Mouse (Mus musculus): ENCODE measurements around the gene Eea1.

Eea1 gene

DNA sequence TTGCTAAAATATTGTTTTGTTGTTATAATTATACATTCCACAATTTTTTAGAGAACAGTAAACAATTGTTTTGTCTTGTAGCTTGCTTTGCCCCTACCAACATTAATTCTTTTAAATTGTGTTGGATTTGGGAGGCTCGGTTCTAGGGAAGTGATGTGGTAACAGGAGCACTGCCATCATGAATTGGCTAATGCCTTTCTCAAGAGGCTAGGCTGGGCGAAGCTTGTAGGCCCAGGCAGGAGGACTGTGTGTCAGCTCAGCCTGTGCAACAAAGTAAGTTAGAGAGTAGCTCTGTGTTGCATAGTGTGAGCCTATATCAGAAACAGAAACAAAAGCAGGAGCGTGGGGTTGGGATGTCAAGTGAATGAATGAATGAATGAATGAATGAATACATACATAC lies 9.0 kb downstream of the Eea1 start:
- DNase-seq (ENCODE audit: low spot score), result no peak

DNA sequence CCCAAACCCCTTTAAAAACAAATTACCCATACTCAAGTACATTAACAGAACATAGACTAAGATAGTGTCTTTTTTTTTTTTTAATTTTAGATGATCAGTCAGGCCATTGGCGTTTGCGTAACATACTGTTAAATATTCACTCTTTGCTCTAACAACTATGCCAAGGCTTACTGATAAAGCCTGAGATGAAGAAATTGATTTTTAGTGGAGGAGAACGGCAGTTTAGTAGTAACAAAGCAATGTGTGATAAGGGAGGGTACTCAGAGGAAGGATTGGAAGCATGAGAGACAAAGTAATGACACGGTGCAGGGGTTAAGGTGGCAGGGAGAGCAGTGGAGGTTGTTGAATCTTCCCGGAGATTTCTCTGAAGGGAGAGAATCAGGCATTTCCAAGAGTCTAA lies 9.7 kb downstream of the Eea1 start:
- DNase-seq (ENCODE audit: low spot score), result no peak

DNA sequence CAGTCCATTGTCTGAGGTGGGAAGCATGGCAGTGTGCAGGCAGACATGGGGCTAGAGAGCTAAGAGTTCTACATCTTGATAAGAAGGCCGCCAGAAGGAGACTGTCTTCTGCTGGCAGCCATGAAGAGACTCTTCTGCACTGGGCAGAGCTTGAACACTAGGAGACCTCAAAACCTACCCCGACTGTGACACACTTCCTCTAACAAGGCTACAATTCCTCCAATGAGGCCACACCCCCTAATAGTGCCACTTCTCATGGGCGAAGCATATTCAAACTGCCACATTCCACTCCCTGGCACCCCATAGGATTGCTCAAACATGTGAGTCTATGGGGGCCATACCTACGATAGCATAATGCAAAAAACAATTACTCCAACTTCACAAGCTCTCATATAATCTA lies 10.3 kb downstream of the Eea1 start:
- no peak for DNase-seq (ENCODE audit: low spot score)

DNA sequence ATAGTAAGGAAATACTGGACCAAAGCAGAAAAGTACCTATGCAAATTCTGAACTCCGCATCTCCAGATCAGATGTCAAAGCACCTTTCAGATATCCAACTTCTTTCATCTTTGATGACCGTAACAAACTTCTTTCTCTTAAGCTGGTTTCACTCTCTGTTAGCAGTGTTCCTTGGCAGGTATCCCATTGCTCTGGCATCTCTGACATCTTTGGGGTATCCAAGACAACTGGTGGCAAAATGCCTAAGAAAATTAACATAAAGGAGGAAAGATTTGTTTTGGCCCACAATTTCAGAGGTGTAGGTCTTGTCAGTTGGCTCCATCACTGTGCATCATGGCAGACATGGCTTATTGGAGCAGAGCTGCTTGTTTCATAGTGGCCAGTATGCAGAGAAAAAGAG lies 10.9 kb downstream of the Eea1 start:
- DNase-seq (ENCODE audit: low spot score), result no peak

DNA sequence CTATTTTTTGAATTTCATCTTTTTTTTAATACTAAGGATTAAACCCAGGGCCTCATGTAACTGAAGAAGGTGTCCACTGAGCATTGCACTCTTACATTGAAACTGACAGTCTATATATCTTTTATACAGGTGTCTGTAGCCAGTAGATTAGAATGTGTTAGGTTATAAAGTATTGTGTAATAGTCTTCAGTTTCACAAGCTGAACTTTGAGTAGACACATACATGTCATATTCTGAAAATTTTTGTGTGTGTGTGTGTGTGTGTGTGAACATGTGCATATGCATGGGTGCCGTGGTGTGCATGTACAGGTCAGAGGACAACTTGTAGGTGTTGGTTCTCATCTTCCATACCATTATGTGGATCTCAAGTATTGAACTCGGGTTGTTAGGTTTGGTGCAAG lies 16.2 kb downstream of the Eea1 start:
- DNase-seq (ENCODE audit: low spot score), result no peak

DNA sequence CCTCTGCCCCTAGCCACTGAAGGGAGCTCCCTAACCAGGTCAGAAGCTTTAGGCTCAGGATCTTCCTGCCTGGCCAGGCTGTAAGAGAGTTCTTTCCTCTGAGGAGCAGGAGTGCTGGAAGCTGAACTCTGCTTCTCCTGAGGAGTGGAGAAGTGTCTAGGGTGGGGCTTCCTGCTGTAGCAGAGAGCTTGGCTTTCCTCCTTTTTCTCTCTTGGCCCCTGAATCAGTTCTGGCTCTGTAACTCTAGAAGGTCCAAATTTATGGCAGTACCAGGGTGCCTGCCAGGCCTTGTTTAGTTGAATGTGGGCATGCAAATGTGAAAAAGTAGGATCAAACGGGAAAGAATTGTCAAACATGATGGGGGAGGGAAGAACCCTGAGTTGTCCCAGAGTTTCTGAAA lies 17.1 kb downstream of the Eea1 start:
- no peak for DNase-seq (ENCODE audit: low spot score)

DNA sequence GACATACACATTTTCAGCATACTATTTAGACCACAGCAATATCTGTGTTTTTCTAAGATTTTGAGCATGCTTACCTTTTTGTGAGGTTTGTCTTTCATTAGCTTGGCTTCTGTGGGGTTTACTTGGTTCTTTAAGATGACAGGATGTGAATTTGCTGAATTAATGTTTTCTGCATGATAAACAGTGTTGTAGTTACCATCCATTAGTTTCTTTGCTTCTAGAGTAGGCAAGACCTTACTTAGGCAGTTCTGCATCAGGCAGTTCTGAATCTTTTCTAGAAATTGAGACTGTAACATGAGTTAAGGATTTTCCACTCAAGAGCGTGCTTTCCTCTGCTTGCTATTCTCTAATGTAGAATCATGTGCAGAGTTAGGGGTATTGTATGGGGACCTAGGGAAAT lies 24.2 kb downstream of the Eea1 start:
- no peak for DNase-seq (ENCODE audit: low spot score)

DNA sequence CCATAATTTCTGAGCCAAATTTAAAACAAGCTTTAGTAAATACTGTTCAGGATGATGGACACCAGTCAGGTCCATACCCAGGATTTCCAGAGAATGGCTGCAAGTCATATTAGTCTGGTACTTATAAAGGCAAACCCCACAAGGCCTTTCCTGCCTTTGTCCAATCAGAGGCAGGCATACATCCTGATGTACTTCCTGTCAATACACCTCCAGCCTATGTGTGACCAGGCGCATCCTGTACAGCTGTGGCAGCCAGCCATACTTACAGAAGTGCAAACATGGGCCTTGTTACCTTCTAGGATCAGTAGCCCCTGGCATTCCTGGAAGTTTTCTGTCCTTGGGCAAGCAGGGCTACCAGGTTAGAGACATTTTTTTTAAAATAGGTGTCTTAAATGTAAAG lies 29.2 kb downstream of the Eea1 start:
- DNase-seq (ENCODE audit: low spot score), result no peak

DNA sequence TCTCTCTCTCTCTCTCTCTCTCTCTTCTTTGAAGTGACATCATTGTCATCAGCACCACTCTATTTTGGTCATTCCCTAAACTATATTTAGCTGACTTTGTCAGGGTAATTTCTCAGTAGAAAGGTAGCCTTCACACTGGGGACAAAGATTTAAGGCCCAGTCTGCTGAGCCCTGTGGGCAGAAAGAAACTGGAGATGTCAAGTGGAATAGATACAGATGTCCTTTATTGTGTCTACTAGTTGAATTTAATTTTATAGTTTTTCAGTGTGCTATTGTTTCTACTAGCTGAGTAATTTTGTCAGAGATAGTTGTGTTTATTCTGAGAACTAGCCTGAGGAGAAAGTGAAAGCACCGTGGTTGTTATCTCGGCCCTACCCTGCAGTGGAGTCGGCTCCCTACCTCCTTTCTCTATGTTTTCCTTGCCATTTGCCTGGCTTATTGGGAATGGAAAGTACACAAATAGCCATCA lies 30.3 kb downstream of the Eea1 start:
- DNase-seq (ENCODE audit: low spot score), result no peak

DNA sequence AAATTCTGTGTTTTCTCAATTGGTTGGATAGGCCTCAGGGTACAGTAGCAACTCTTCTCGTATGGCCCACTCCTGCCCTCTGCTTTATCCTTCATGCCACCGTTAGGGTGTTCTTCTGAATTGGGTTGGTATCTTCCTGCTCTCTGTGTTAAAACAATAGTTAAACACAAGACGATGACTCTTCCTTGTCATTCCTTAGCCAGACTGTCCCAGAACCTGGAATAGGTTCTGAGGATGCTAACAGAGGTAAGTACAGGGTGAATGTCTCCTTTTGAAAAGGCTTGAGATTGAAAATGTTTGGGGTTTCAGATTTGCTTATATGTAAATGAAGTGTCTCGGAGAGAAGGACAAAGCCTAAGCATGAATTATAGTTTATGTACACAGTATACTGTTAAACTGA lies 30.9 kb downstream of the Eea1 start:
- no peak for DNase-seq (ENCODE audit: low spot score)

DNA sequence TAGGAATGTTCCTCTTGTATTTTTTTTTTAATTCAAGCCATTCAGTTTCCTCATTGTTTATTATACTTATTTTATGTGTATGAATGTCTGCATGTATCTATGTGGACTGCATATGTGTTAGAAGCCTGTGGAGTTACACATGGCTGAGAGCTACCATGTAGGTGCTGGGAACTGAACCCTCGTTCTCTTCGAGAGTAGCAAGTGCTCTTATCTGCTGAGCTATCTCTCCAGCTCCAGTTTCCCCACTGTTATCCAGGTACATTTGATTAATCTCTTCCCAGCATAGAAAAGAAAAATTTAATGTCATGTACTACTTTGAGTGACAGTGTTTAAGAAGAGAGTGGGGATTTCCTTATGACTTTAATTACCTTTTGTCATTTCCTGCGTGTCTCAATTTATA lies 31.5 kb downstream of the Eea1 start:
- DNase-seq (ENCODE audit: low spot score), result no peak

DNA sequence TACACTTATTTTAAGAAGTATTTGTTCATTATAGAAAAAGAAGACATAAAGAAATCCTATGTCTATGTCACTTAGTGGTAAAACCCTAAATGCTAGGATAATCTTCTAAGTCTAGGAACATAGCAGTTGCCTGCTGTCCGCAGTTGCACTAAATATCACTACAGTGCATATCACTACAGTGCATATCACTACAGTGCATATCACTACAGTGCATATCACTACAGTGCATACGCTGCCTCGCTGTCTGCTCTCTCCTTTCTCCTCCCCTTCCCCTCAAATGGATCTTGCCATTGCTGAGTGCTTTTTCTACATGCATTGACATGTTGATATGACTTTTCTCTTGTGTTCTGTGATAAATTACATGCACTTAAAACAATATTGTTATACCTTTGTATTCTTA lies 34.0 kb downstream of the Eea1 start:
- DNase-seq (ENCODE audit: low spot score), result no peak

DNA sequence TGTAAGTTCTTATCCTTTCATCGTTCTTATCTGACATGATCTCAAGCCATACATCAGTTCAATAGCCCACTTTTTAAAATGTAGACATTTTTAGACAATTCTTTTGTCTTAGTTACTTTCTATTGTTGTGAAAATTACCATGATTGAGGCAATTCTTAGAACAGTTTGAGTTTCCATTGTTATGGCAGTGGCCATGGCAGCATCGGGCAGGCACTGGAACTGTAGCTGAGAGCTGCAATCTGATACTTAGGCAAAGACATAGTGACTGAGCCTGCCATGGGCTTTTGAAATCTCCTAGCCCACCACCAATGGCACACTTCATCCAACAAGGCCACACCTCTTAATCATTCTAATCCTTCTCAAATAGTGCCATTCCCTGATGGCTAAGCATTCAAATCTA lies 36.3 kb downstream of the Eea1 start:
- DNase-seq (ENCODE audit: low spot score), result no peak

DNA sequence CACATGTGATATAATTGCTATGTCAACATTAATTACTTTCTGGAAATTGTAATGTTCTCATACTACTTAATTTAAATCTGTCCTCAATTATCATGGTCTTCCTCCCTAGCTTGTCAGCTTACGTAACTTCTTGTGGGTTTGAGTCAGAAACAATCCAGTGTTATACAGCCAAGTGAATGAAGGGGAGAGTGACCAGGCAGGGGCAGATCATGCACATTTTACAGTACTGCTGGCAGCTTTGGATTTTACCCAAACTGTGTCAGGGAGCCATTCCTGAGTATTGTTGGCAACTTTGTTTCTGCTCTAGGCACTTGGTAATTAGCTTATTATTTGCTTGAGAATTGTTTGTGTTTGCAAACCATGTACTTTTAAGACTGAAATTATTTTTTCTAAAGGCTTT lies 49.3 kb downstream of the Eea1 start:
- DNase-seq (ENCODE audit: low spot score), result no peak

DNA sequence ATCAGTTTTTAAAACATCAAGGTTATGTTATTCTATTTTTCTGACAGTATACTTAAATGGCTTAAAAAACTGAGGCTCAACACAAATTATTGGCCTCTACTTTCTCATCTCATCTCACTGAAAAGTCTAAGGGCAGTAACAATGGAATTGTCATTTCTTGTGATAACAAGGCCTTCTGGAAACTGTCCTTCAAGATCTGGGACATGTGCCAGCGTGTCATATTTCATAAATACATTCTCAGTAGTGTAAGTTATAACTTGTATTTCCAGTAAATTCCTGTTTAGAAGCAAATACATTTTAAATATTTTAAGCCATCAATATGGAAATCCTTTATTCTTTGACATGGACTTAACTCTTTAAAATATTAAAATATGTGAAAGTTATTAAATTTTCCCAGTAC lies 50.7 kb downstream of the Eea1 start:
- no peak for DNase-seq (ENCODE audit: low spot score)

DNA sequence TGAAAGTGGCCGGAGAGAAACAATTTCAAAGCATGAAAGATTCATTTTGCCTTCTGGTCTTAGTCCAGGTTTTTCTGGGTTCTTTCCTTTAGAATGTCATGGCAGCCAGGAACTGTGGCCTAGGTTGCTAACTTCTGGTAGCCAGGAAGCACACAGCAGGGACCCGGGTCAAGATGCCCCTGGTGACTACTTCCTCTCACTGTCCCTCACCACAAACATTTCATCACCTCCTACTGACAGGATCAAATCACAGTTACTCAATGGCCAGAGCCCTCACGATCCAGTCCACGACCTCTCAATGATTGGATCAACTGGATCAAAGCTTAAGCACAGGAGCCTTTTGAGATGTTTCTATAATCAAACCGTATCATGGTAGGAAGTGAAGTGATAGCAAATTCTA lies 60.5 kb downstream of the Eea1 start:
- no peak for DNase-seq (ENCODE audit: low spot score)

DNA sequence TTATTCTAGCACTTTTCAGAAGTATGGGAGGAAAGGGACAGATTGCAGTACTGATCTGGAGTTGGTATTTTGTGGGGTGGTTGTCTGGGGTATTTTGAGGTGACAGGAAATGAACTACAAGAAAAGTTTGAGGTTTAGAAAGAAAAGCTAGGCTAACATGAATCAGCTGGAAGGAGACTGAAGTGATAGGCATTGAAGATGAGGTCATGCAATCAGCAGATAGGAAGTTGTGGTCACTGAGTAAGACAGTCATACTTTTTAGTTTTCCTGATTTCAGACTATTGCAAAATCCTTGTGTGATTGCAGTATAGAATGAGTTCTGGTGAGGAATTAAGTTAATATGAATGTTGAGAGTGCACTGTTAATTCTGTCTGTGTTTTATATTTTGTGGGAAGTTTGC lies 75.3 kb downstream of the Eea1 start:
- no peak for DNase-seq (ENCODE audit: low spot score)

DNA sequence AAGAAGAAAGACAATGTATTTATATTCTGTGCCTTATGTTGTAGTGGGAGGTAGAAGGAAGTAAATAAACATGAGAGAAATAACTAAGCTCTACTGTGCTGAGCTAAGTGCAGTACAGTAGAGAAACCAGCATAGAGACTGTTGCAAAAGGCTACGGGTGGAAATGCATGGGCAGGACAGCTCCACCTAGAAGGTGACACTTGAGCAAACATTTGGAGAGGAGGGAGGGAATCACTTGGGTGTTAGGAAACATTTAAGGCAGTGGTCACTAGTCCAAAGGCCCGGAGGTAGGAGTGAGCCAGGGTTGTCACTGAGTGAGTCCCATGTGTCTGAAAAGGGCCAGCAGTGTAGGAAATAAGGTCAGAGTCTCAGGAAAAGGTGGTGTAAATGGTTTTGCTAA lies 77.0 kb downstream of the Eea1 start:
- DNase-seq (ENCODE audit: low spot score), result no peak

DNA sequence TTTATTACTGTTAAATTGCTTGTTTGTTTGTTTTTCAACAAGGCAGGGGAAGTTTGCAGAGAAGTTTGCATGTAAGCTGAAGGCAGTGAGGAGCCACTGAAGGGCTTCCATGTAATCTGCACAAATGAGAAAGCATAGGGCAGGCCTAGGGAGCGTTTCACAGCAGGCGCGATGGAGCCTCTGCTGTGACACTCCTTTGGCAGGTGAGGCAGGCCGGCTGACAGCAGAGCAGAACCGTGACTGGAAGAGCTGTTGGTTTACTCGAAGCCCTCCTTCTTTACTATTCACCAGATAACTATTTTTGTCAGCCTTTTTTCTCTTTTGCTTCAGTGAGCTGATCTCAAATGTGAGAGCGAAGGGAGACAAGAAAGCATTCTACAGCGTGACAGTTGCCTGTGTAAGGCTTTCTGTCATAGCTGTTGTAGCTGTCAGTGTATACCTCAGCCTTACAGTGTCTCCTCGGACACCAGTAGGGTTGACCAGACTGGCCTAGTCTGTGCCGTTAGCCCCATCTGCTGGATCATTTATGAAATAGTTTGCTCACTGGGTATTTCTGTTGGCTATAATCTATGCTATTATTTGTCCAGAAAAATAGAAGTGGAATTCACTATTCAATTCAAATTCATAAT lies 93.0 kb downstream of the Eea1 start:
- peak; percentile 79 for DNase-seq (ENCODE audit: low spot score)

DNA sequence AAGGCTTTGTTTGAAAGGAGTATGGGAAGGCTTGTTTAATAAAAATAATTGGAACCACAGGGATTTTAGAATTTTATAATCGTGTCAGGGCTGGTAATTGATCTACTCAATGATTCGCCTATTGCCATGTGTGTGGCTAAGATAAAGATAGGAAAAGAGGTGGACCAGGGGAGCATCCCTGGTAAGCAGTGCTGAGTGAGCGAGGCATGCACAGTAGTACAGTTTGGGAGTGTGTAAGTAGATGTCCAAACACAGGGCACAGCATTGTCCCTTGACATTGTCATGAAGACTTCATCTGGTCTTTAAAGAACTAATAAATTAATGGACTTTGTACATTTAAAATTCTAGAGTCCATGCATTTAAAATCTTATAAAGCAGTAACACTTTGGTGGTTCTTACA lies 93.7 kb downstream of the Eea1 start:
- DNase-seq (ENCODE audit: low spot score), result no peak

DNA sequence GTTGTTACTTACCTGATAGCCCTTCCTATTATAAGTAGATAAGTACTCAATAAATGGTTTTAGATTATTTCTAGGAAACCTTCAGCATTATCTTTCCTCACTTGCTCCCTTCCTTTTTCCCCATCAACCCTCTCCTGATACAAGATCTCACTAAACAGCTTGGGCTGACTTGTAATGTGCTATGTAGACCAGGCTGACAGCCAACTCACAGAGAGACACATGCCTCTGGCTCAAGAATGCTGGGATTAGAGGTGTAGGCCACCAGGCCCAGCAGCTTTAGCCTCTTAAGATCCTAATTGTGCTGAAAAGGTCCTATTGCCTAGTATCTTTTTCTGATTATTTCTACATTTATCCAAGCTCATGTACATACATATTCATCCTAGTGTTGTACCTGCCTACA lies 95.5 kb downstream of the Eea1 start:
- DNase-seq (ENCODE audit: low spot score), result no peak

DNA sequence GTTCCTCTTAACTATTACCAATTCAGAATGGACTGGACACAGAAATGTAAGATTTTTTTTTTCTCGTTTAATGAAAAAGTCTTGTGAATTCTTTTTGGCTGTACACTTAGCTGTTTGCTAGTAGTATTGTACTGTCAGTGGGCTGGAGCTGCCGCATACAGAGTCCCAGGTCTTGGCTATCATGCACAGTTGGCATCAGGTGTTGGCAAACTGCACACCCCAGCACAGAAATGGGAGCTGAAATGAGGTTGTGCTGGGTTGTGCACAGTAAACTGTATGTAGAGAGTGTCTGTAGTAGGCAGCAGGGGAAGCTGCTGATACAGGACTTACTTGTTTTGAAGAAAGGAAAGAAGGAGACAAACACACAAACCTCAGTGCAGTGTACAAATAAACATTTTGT lies 103.8 kb downstream of the Eea1 start:
- DNase-seq (ENCODE audit: low spot score), result no peak

DNA sequence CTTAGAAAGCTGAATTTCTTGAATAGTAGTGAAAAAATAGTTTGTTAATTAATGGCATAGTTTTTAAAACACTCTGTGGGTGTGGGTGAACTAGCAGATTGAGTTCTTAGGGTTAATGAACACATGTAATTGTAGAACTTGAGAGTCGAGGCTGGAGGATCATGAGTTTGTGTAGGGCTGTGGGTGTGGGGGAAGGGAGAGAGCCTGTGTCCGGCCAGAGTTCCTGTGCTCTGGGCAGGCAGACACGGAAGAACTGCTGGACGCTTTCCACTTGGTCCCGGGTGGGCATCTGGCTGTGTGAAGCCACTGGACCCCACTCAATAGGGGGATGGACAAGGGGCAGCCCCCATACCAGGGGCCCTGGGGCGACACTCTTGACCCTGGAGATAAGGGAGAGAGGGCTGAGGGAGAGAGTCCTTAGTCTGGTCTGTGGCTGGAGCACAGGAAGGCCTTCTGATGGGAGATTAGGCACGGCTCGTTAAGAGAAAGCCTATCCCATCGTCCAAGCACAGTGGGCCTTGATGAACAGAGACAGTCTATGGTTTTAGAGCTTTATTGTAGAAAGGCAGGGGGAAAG lies 107.6 kb downstream of the Eea1 start:
- peak; percentile 11 for DNase-seq (ENCODE audit: low spot score)

DNA sequence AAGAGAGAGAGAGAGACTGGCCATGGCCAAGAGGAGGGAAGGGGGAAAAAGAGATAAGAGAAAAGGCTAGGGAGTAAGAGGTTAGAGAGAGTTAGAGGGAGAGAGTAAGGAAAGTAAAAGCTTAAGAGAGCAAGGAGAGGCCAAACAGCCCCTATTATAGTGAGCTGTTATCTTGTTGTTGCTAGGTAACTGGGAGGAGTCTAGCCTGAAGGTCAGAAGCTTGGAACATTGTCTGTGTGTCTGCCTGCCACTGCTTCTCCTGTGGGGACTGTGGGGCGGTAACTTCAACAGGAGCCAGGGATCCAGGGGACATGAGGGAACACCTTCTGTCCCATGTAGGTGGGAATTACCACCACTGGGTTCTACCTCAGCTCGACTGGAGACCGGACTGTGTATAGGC lies 108.1 kb downstream of the Eea1 start:
- DNase-seq (ENCODE audit: low spot score), result peak; percentile 10

DNA sequence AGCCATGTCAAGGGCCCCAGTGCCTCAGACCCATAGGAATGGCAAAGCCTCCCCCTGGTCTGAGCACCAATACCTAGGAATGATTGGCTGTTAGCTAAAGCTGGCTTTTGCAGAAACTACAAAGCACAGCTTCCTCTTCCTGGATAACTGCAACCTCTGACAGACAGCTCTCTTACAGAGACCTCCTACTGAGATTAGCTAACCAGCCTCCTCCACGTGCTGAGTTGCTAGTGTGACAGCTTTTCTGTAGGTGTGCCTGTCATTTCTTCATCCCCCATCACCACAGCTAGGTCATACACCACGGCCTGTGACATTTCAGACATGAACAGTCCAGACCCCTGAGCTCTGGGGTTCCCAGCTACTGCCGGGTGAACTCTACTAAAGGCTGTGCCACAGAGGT lies 126.9 kb downstream of the Eea1 start:
- DNase-seq (ENCODE audit: low spot score), result no peak

Measured in embryo, embryonic 10 days (tissue).